Mouse (Mus musculus): ENCODE measurements around the gene Mreg.

Gene Mreg

DNA sequence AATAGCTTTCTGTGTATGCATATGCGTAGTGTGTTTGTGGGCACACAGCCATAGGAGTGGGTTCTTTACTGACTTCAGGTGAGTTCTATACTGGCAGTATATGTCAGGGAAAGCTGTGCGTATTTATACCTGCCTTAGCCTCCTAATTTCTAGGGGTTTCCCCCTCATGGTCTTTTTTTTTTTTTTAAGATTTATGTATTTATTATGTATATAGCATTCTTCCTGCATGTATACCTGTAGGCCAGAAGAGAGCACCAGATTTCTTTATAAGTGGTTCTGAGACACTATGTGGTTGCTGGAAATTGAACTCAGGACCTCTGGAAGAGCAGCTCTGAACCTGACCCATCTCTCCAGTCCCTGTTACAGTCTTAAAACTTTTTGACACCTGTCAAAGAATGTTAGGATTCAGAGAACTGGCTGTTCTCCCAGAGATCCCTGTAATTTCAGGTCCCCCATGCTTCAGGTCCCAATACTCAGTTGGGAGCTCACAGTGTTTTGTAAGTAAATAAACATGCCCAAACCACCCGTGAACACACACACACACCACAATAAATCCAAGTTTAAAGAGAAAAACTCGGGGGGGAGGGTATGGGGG is 14.9 kb upstream of the Mreg start:
- no peak for DNase-seq (ENCODE audit: low spot score)

DNA sequence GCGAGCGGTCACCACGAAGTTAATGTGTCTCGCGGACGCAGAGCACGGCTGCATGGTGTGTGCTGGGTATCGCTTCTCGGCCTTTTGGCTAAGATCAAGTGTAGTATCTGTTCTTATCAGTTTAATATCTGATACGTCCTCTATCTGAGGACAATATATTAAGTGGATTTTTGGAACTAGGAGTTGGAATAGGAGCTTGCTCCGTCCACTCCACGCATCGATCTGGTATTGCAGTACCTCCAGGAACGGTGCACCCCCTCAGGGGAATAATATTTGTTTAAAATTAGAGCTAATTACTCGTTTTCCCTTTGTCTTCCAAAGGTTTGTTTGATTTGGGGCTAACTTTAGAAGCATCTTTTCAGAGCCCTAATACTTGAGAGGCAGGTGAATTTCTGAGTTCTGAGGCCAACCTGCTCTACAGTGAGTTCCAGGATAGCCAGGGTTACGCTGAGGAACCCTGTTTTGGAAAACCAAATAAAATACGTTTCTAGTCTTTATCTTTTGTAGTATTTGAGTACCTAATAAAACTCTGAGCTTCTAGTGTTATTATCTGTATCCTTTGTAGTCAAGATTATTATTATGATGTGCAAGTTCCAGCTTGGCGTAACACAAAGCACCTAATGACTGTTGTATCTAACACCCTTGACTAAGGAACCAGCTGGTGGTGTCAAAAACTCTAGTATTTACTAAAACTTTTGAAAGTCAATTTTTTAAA is 14.2 kb upstream of the Mreg start:
- DNase-seq (ENCODE audit: low spot score) = peak; percentile 29

DNA sequence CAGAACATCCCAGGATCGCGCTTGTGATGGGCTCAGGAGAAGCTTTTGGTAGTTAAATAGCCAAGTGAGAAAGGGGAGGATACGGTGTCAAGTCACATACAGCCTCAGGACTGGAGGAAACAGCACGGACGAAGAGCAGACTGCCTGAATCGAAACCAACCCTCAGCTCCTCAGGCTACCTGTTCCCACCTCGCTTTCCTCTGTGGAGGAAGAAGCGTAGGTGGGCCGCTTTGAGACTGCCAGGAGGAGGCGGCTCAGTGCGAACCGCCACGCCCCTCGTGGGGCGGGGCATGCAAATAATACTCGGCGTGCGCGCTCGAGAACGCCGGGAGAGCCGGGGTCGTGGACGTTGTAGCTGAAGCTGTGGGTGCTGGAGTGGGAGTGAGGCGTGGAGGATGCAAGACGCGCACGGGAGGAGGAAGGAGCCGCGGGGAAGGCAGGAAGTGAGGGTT is 13.6 kb upstream of the Mreg start:
- DNase-seq (ENCODE audit: low spot score) = peak; percentile 82

DNA sequence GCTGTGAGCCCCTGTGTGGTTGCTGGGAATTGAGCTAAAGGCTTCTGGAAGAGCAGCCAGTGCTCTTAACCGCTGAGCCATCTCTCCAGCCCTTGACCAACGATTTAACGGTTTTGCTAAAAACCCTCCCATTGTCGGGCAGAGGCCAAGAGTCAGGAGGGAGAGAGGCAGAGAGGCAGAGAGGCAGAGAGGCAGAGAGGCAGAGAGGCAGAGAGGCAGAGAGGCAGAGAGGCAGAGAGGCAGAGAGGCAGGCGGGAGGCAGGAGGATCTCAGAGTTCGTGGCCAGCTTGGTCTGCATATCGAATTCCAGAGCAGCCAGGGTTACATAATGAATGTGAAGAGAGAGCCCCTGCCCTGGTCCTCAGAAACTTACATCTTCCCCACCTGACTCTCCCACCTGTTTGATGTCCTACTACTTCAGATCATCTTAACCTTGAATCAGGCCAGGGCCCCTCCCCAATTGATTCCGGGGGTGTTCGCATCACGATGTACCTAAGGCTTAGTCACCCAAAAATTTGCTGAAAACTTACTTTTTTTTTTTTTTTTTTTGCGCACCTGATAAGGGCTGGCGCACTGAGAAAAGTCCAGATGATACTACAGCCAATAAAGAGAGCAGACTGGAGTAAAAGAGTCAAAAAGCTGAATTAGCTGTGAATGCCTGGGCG is 13.1 kb upstream of the Mreg start:
- no peak for DNase-seq (ENCODE audit: low spot score)

DNA sequence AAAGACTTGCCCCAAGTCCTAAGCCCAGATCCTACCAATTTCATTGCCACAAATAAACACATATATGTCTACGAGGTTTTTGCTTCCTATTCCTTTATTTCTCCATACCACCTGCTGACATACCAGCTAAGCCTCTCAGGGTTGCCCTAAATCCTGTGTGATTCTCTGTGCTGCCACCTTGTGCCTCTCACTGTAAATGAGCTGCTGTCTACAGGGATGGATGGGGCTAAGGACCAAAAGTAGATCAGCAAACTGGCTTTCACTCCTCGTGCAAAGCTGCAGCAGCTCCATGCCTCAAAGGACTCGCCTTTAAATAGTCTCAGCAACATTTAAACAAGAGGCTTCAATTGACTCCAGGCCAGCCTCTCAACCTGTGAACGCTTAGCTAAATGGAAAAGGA is 7.9 kb upstream of the Mreg start:
- DNase-seq (ENCODE audit: low spot score) = no peak

DNA sequence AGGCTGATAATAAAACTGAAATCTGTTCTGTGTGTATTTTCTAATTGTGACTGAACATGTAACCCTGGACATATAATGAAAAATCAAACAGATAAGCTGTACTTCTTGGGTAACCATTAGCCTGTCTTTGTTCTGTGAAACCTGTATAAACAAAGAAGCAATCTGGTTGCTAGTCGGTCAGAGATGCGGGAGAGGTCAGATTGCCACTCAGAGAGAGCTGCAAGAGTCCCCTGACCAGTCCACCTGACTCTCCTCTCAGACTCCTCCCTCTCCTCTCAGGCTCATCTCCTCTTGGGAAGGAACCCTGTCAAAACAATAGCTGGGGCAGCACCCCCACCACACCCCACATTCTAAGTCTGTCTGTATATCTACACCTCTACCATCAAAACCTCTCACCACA is 7.0 kb upstream of the Mreg start:
- no peak for DNase-seq (ENCODE audit: low spot score)

DNA sequence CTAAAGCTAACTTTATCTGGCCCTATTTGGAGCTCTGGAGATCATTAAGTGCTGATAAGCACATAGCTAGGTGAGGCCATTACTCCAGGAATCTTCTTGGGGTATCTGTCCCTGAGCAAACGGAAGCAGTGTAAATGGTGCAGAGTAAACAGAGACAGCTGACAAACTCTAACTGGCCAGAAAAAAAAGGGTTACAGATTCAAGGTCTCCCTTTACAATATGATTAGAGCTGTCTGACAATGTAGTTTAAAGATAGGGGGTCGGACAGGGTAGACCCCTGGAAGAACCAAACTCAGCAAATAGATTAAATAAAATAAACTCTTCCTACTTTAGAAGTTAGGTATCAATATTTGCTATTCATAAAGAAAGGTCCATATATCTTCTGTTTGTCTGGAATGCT is 6.5 kb upstream of the Mreg start:
- no peak for DNase-seq (ENCODE audit: low spot score)

DNA sequence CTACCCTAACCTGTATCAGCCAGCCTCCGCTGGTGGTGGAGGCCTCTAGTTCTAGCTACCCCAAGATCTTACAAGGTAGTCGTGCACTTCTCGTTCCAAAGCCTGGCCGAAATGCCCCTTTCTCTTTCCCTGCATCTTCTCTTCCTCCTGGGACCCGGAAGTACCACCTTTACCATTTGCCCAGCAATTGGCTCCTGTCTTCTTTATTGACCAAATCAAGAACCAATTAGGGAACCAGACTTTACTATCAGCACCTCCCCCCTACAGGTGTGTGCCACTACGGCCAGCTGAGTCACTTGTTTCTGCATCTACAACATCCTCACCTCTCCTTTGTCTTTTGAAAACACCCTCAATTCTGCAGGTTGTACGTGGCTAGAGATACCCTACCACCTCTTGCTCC is 4.7 kb upstream of the Mreg start:
- DNase-seq (ENCODE audit: low spot score) = no peak

DNA sequence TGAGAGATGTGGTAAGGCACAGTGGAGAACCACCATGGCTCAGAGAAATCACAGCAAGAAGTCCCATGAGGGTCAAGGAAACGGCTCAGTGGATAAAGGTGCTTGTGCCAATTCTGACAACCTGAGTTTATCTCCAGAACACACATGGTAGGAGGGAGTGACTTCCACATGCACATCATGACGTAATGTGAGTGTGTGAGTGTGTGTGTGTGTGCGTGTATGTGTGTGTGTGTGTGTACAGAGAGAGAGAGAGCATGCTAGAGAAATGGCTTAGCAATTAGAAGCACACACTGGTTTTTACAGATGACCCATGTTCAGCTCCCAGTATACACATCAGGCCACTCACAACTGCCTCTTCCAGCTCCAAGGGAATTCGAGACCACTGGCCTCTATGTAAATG is 3.1 kb upstream of the Mreg start:
- no peak for DNase-seq (ENCODE audit: low spot score)

DNA sequence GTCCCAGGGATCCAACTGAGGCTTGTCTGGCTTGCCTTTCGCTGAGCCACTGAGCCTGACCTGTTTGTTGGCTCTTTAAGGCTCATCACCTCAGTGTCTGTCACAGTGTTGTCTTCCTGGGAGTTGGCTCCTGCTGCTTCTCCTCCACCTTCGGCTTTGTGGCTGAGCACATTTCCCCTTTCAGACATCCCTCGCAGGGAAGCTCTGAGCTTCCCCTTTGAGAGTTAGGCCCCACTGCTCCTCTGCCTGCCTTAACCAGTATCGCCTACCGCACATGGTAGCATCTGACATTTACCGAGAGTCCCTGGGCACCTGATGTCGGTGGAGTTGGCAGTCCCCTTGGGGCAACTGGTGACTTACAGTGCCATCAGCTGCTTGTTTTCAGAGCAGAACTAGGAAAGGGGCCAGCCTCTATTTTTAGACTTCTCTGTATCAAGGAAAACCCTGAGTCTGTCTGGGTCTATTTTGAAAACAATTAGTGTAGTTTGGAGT is 2.4 kb upstream of the Mreg start:
- DNase-seq (ENCODE audit: low spot score) = no peak

DNA sequence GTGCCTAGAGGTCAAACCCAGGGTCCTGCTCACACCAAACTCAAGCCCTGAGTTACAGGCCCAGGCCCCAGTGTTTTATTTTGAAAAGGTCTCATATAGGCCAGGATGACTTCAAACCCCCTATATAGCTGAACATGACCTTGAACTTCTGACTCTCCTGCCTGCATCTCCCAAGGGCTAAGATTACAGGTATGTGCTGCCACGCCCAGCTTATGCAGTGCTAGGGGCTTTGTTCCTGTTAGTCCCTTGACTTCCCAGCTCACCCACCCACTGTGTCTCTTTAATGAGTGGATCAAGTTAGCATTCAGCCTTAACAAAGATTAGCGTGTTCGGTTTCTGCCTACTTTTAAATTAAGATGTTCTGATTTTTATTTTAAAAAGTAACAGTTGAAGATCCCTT is 1.8 kb upstream of the Mreg start:
- DNase-seq (ENCODE audit: low spot score) = no peak

DNA sequence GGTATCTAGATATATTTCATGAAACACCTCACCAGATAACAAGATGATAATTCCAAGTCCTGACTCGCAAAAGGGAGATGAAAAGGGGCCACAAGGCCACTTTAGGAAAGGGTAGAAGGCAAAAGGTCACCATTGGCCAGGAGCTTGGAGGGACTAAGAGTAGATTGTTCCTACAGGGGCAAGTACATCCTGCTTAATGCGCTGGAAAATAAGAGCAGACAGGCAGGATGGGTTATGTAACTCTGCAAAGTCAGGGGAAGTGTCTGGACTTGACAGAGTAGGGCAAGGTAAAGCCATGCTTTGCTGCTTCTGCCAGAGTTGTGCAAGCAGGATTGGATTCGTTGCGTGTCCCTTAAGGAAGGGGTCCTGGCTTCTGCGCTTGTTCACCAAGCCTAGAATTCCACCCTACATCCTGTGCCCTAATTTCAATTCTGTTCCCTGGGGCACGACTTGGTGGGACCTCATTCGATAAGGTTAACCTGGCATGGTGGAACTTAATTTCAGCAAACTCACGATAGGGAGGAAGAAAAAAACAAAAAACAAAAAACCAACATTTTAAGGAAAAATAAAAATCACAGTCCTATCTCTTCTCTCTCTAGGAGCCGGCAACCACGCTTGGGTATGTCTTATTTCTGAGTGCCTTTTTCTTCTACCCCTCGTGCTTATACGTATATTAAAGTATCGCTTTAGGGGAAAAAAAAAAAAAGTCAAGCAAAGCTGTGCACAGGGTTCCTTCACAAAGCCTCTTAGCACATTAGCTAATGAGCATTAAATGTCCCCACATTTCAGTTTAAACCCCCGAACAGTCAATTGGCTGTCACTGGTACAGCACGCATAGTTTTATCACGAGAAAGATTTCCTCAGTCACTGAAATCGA is 1.1 kb downstream of the Mreg start:
- DNase-seq (ENCODE audit: low spot score) = no peak

DNA sequence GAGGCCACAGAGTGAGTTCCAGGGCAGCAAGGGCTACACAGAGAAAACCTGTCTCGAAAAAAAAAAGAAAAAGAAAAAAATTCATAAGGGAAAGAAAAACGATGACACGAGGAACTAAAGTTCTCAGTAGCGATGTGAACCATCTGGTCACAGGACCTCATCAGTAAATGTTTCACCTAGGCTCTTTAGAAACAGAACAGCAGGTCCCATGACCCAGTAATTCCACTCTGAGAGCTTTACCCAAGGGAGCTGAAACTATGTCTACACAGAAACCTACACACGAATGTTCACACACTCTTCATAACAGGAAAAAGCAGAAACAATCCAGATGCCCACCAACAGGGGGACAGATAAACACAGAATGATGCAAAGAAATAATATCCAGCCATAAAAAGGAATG is 4.0 kb downstream of the Mreg start:
- no peak for DNase-seq (ENCODE audit: low spot score)

DNA sequence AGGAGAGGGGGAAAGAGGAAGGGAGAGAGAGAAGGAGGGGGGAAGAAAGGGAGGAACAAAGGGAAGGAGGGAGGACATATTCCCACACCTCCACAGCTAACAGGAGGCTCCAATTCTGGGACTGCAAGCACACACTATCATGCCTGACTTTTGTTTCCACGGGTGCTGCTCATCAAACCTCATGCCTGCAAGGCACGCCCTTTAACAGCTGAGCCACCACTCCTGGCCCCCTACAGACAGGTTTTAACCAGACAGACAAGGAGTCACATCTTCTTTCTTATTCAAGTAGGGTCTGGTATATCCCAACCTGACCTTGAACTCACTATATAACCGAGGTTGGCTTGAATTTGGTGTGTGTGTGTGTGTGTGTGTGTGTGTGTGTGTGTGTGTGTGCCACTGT is 7.0 kb downstream of the Mreg start:
- no peak for DNase-seq (ENCODE audit: low spot score)

DNA sequence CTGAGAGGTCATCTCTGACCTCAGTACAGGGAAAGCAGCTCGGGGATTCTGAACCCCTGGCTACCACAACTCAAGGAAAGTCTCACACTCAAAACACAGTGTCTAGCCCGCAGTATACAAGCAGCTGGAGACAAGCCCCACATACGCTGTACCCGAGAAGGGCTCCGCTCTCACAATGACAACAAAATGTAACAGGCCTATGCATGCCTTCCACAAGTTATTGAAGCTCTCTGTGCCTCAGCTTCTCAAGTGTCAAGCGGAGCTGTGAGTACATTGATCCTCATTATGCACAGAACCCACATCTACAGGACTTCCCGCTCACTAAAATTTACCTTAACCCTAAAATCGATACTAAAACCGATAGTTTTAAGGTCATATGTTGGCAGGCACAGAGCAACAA is 8.9 kb downstream of the Mreg start:
- DNase-seq (ENCODE audit: low spot score) = no peak

DNA sequence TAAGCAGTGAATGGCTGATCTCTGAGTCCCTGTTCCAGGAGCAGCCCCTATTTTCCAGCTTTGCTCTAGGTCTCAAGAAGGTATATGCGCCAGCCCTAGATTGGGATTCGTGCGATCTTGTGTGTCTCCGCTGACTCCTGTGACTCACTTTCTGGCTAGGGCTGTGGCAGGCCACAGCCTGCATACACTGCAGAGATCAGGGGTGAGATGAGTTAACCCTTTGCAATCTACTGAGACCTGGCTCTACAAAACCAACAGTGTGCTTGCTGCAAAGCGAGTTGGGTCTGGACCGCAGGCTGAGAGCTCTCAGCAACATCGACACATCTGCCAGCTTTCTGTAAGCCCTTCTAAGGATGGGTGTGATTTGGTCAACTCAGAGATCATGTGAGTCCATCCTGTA is 9.4 kb downstream of the Mreg start:
- DNase-seq (ENCODE audit: low spot score) = peak; percentile 14

DNA sequence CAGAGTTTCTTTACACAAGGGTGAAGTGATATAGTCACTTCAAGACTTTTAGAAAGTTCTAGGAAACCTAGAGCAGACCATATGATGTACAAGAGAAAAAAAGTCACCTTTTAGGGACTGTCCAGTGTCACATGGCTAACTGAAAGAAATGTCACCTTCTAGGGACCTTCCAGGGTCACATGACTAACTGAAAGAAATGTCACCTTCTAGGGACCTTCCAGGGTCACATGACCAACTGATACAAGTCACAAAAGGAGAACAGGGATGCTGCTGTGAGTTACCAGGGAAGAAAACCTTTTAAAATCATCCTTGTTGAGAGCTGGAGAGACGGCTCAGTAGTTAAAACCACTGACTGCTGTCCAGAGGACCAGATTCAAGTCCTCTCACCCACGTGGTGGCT is 10.0 kb downstream of the Mreg start:
- no peak for DNase-seq (ENCODE audit: low spot score)

DNA sequence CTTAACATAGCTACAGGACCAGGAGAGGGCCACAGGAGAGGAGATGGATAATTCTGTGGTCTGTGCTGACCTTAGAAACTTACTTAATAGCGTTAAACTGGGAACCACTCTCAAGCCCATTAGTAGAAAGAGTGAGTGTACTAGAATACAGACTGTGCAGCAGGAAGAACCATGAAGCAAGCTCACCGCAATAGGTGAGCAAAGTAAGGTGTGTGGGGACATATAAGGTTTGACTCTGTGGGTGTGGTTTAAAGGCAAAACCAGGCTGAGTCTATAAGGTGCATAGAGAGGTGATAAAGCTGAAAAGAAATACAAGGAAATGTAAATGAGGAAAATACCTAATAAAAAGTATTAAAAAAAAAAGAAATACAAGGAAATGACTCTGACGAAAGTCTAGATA is 11.0 kb downstream of the Mreg start:
- DNase-seq (ENCODE audit: low spot score) = no peak

DNA sequence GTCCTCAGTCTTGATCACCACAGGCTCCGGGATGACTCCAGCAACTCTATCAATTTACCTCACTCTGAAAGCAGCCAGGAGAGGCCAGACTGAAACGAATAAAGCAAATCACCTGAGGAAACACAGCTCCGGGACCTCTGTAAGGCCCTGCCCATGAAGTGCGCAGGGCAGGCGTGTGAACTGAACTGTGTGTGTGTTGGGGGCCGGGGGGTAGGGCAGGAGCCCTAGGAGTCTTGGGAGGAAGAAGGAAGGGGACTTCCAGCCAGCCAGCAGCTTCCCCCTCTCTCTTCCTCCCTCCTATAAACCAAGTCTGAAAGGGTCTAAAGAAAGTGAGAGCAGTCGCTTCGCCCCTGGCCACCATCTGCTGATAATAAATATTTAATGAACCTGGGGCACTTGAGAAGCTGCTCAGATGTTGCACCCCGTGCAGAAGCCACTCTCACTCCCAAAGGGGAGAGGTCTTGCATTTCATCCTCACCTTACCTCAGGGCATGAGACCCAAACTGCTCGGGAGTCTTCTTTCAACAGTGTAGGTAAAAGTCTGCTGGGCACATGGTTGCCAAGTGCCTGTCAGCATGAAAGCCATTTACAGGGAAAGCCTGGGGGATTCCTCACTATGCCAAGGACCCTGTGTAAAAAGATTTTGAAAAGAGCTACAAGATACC is 13.8 kb downstream of the Mreg start:
- DNase-seq (ENCODE audit: low spot score) = no peak

DNA sequence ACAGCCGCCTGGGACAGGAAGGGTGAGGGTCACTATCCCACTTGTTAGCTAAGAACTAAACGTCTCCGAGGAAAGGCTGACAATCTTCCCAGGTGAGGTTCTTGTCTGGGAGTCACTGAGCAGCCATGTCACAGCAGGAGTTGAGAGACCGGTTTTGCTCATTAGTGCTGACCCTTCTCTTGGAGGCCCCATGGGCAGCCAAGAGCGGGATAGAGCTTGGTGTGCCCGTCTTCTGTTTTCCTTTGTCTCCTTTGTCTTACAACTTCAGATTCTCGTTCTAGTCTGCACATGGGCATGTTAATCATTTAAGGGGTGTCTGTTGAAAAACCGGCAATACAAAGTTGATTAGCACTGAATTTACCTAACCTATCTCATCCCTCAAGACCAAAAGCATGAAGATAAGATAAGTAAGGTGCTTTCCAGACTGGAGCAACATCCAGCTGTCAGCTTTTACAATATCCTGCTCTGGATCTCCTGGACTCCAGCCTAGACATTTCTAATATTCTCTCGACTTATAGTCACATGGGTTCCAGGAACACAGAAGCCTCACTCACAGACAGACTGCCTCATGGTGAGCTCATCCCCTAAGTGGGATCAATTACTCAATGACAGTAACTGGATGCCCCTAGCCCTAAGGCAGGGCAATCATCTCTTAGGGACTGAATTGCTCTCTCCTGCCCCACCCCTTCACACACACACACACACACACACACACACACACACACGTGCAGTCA is 15.3 kb downstream of the Mreg start:
- no peak for DNase-seq (ENCODE audit: low spot score)

DNA sequence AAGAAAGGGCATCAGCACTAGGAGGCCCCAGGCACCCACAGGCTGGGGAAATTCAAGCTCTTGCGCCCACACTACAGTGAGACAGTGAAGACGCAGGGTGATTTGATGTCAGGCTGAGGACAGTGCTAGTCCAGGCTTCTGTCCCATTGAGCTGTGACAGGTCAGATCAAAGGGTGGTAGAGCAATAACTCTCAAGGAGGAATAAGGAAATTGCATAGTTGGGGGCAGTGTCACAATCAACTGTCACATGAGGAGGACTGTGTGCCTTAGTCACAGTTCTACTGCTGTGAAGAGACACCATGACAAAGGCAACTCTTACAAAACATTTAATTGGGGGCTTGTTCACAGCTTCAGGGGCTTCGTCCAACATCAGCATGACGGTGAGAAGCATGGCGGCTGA is 16.0 kb downstream of the Mreg start:
- DNase-seq (ENCODE audit: low spot score) = no peak
